Mouse (Mus musculus) Patski (cell line): ENCODE results near the gene Agpat4. TPM values are rescaled to one million over a fixed set of nuclear protein-coding genes. Genes with fewer than 3 reads are reported as not detected.

Experiments
- ATAC-seq: fragments of 100-300 bp; one replicate; pipeline ENCODE4 v1.8.0; 2021
- CTCF ChIA-PET: fragments of 350-600 bp; sonication (Branson Sonifier 250); formaldehyde crosslinking; loops from one replicate; lab custom pipeline; 2022; ENCODE audit warnings: inconsistent platforms; lab: Charles Lee
- POLR2A ChIA-PET: fragments of 350-600 bp; sonication (Branson Sonifier 250); formaldehyde crosslinking; loops from one replicate; lab custom pipeline; 2022; ENCODE audit warnings: antibody characterized with exemption, inconsistent platforms; lab: Charles Lee
- DNase-seq: peaks from one replicate; pipeline ENCODE4 v3.0.0-alpha.2; 2011; ENCODE audit warnings: low read depth, low spot score
- H3K27me3 ChIP-seq: fragments of 371-371 bp; one replicate; pipeline ENCODE4 v1.5.1; 2021
- CTCF ChIP-seq: fragments of 100-300 bp; IDR thresholded peaks from one replicate; pipeline ENCODE4 v1.5.1; 2021
- in situ Hi-C: fragments of 300-500 bp; cut with MboI; formaldehyde crosslinking; loops from 3 replicates; pipeline ENCODE4 v1.11.1; 2018; ENCODE audit warnings: low pct_unique_long_range_greater_than_20kb, mixed read lengths
- polyA plus RNA-seq: library from polyadenylated mRNA; unstranded; gene quantifications from one replicate; pipeline ENCODE4 v1.2.3, GENCODE M21; 2021

The Agpat4 gene
- polyA plus RNA-seq, 1 experiment from 2014 or later: 44.2 TPM

GRCm38 (mm10) chr17:12262851-12263250 lies 144.3 kb downstream of the Agpat4 start:
- TF ChIP-seq CTCF: no peak
- no peaks in the 10 kb centered on the region for H3K27me3 ChIP-seq
- in situ Hi-C loops: no loop called here
- POLR2A ChIA-PET: interaction anchor here (1.3 kb wide), 1 partner anchor 104 kb away, joined by 3 read pairs; no protein-coding TSS in a partner anchor
- DNase-seq (no peak), ATAC-seq (no peak)
- CTCF ChIA-PET: interaction anchor here (0.8 to 2.1 kb wide), 4 partner anchors 35 to 109 kb away, joined by 3 to 9 read pairs (median 3); no protein-coding TSS in a partner anchor

GRCm38 (mm10) chr17:12263787-12264186 lies 145.3 kb downstream of the Agpat4 start:
- ChIA-PET CTCF (interaction anchor here (1.4 to 4.3 kb wide), 5 partner anchors 10 to 108 kb away, joined by 3 to 18 read pairs (median 9); no protein-coding TSS in a partner anchor), POLR2A (interaction anchor here (1.3 to 1.4 kb wide), 2 partner anchors 54 to 103 kb away, joined by 3 to 5 read pairs; no protein-coding TSS in a partner anchor)
- in situ Hi-C loops: no loop called here
- DNase-seq (no peak), ATAC-seq (no peak)
- no peak for TF ChIP-seq CTCF
- no peaks in the 10 kb centered on the region for H3K27me3 ChIP-seq

GRCm38 (mm10) chr17:12264293-12264692 lies 145.8 kb downstream of the Agpat4 start:
- DNase-seq (no peak), ATAC-seq (no peak)
- POLR2A ChIA-PET: interaction anchor here (1.4 kb wide), 1 partner anchor 53 kb away, joined by 5 read pairs; no protein-coding TSS in a partner anchor

GRCm38 (mm10) chr17:12265969-12266925 lies 147.7 kb downstream of the Agpat4 start:
- CTCF ChIA-PET: interaction anchor here (0.8 to 4.3 kb wide), 22 partner anchors 8 to 211 kb away, joined by 3 to 18 read pairs (median 4); no protein-coding TSS in a partner anchor

More at GRCm38 (mm10) chr17:12264293-12264692, 145.8 kb downstream of the Agpat4 start:
- in situ Hi-C loops: no loop called here
- no peaks in the 10 kb centered on the region for H3K27me3 ChIP-seq
- no peak for TF ChIP-seq CTCF
- CTCF ChIA-PET: interaction anchor here (1.1 to 4.3 kb wide), 5 partner anchors 10 to 108 kb away, joined by 3 to 18 read pairs (median 6); no protein-coding TSS in a partner anchor

GRCm38 (mm10) chr17:12268091-12268490 lies 149.6 kb downstream of the Agpat4 start:
- CTCF ChIA-PET: interaction anchor here (1.5 to 4.3 kb wide), 2 partner anchors 45 to 104 kb away, joined by 4 to 18 read pairs; no protein-coding TSS in a partner anchor
- H3K27me3 ChIP-seq: no peaks in the 10 kb centered on the region
- no peak for TF ChIP-seq CTCF
- POLR2A ChIA-PET: interaction anchor here (0.6 kb wide), 1 partner anchor 500 kb away, joined by 3 read pairs; no protein-coding TSS in a partner anchor
- DNase-seq: no peak
- ATAC-seq: no peak
- in situ Hi-C loops: loop anchor here (5.0 kb wide), 2 partner anchors 49 to 99 kb away; partner anchors contain the start of gene Map3k4

More at GRCm38 (mm10) chr17:12265969-12266925, 147.7 kb downstream of the Agpat4 start:
- DNase-seq (peak; percentile 51), ATAC-seq (peak; percentile 80)
- in situ Hi-C loops: loop anchor here (5.0 kb wide), 2 partner anchors 51 to 101 kb away; partner anchors contain the start of gene Map3k4
- POLR2A ChIA-PET: interaction anchor here (1.3 to 1.7 kb wide), 3 partner anchors 34 to 105 kb away, joined by 4 to 8 read pairs (median 5); partner anchors contain the start of gene Map3k4
- no peak for TF ChIP-seq CTCF
- H3K27me3 ChIP-seq: no peaks in the 10 kb centered on the region

GRCm38 (mm10) chr17:12268538-12268937 lies 150.0 kb downstream of the Agpat4 start:
- DNase-seq (no peak), ATAC-seq (no peak)
- in situ Hi-C loops: loop anchor here (5.0 kb wide), 2 partner anchors 49 to 99 kb away; partner anchors contain the start of gene Map3k4
- ChIA-PET CTCF (interaction anchor here (1.5 kb wide), 1 partner anchor 44 kb away, joined by 4 read pairs; no protein-coding TSS in a partner anchor), POLR2A (no interaction called here)
- no peak for TF ChIP-seq CTCF
- no peaks in the 10 kb centered on the region for H3K27me3 ChIP-seq

Other genes starting within 250 kb of the Agpat4 start
- 49.3 TPM for gene Map3k4, start 200.1 kb downstream of the Agpat4 start, polyA plus RNA-seq